Mouse (Mus musculus): Measurements from ENCODE around the gene Gm10375.
"Not testable (repeated sequence)": the region's sequence is repeated elsewhere in the genome, so short reads cannot be mapped to it uniquely, and the experiment has no call there.

The Gm10375 gene

DNA sequence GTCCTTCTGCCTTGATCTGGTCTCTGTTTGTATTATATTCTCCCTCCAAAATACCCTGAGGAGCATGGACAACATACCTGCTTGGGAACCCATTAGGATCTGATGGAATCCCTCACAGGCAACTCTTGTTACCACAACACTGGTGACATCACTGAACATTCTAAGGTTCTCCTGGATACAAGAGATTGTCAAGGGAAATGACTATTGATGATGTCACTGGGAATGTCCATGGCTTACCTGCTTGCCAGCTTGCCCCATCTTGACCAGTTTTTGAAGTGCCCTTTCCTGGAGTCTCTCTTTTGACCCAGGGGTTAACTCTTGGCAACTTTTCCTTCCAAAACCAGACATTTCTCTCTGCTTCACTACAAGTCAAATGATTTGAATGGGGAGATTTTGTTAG lies at the start of gene Gm10375:
Gm10375 (minus strand) TSS at position 101 of the 400 bp plus-strand sequence.
- not testable (repeated sequence) for DNase-seq (ENCODE audit: extremely low spot score)

DNA sequence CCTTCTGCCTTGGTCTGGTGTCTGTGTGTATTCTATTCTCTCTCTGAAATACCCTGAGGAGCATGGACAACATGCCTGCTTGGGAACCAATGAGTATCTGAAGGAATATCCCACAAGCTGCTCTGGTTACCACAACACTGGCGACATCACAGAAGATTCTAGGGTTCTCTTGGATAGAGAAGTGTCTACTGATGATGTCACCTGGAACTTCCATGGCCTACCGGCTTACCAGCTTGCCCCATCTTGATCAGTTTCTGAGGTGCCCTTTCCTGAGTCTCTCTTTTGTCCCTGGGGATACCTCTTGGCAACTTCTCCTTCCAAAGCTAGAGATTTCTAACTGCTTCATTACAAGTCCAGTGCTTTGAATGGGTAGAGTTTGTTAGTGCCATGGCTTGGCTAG lies 28.8 kb downstream of the Gm10375 start, which contains the start of gene Gm17654:
Gm17654 (minus strand) TSS at position 101 of the 400 bp plus-strand sequence.
- DNase-seq (ENCODE audit: extremely low spot score): not testable (repeated sequence)

DNA sequence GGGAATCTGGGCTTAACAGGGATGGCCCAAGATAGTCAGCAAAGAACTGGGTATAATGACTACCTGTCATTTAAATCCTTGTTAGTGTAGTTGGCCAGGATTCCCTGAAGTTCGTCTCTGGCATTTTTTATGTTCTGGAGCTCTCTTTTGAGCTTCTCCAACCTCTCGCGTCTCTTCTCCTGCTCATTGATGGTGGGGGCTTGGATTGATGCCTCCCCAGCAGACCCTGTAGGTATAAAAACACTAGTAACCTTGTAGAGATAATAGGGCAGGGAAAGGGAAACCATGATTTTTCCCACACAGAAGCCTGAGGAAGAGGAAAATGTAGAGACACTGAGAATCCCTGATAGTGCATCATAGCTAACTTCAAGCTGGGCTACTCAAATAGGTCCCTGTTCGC lies 29.8 kb downstream of the Gm10375 start:
- not testable (repeated sequence) for DNase-seq (ENCODE audit: extremely low spot score)

Measured in embryo, embryonic 9.5 days (tissue).